Mouse (Mus musculus): Measurements from ENCODE around the gene Gm31571.
"Not testable (repeated sequence)": the region's sequence is repeated elsewhere in the genome, so short reads cannot be mapped to it uniquely, and the experiment has no call there.

Gene Gm31571

GRCm38 (mm10) chrY:22051253-22051652 lies at the start of gene Gm31571:
Gm31571 (minus strand) TSS chrY:22051353.
- not testable (repeated sequence) for DNase-seq (ENCODE audit: low read depth)
